Mouse (Mus musculus) liver, embryonic 11.5 days (tissue): ENCODE measurements around the gene Mipol1. TPM values are rescaled to one million over a fixed set of nuclear protein-coding genes. Genes with fewer than 3 reads are reported as not detected.
"Not testable (repeated sequence)": the region's sequence is repeated elsewhere in the genome, so short reads cannot be mapped to it uniquely, and the experiment has no call there.

Source experiments
- ATAC-seq: fragments of 200-750 bp; cut with Nextera tagmentation; replicated peaks from 2 replicates; pipeline ENCODE4 v1.8.0; 2017; ENCODE audit warnings: moderate number of reproducible peaks, mild to moderate bottlenecking, moderate TSS enrichment, moderate library complexity; ENCODE audit not compliant: low FRiP score
- DNase-seq: peaks from one replicate; pipeline ENCODE4 v3.0.0-alpha.2; 2017; ENCODE audit warnings: low spot score
- H3K27ac ChIP-seq: fragments of 300-500 bp; sonication (generic); 2 replicates; pipeline ENCODE4 v1.5.1; 2014; ENCODE audit warnings: mild to moderate bottlenecking, low read depth, low read length, control low read depth
- H3K27me3 ChIP-seq: fragments of 300-500 bp; sonication (generic); replicated peaks from 2 replicates; pipeline ENCODE4 v1.6.1; 2014; ENCODE audit warnings: low read length, mixed read lengths; ENCODE audit not compliant: control insufficient read depth, insufficient read depth
- H3K36me3 ChIP-seq: fragments of 300-500 bp; sonication (generic); 2 replicates; pipeline ENCODE4 v1.6.1; 2014; ENCODE audit warnings: mild to moderate bottlenecking, low read length, moderate library complexity, mixed read lengths; ENCODE audit not compliant: control insufficient read depth, insufficient read depth
- H3K4me1 ChIP-seq: fragments of 300-500 bp; sonication (generic); replicated peaks from 2 replicates; pipeline ENCODE4 v1.6.1; 2014; ENCODE audit warnings: low read length, mixed read lengths; ENCODE audit not compliant: control insufficient read depth, insufficient read depth
- H3K4me2 ChIP-seq: fragments of 300-500 bp; sonication (generic); 2 replicates; pipeline ENCODE4 v1.6.1; 2014; ENCODE audit warnings: mild to moderate bottlenecking, control low read depth, moderate library complexity
- H3K4me3 ChIP-seq: fragments of 300-500 bp; sonication (generic); 2 replicates; pipeline ENCODE4 v1.5.1; 2014; ENCODE audit warnings: low read depth, low read length, control low read depth
- H3K9ac ChIP-seq: fragments of 300-500 bp; sonication (generic); 2 replicates; pipeline ENCODE4 v1.6.1; 2014; ENCODE audit warnings: low read depth, low read length, control low read depth
- H3K9me3 ChIP-seq: fragments of 300-500 bp; sonication (generic); 2 replicates; pipeline ENCODE4 v1.6.1; 2016; ENCODE audit warnings: low read length, inconsistent platforms, mixed read lengths; ENCODE audit not compliant: control insufficient read depth
- WGBS: fragments of 180-500 bp; shearing (Covaris S2); extraction: QIAGEN DNeasy Blood & Tissue Kit; methylation state at CpG from one replicate; pipeline ENCODE4 v1.1.7; 2014; 5-methylcytosine and 5-hydroxymethylcytosine counted together
- polyA plus RNA-seq: library from polyadenylated mRNA; unstranded; fragments of >200 nt; fragmentation: Nextera tagmentation; extraction: Ambion mirVana; gene quantifications from 2 replicates; pipeline ENCODE4 v1.2.1, GENCODE M21; 2014

Gene Mipol1
- polyA plus RNA-seq, 1 experiment from 2014 or later: 11.0 TPM

- no peak overlapping the region for H3K4me2 ChIP-seq
- DNase-seq: no peak
- no peaks in the 10 kb centered on the region for H3K27me3 ChIP-seq
- H3K36me3 ChIP-seq: no peaks in the 10 kb centered on the region
- H3K9me3 ChIP-seq: no peaks in the 10 kb centered on the region
- 95% methylated on average over 5 of the region's 5 CpGs for WGBS
- no peak for ATAC-seq
- no peak overlapping the region for H3K27ac ChIP-seq
- no peak overlapping the region for H3K9ac ChIP-seq
- no peaks in the 10 kb centered on the region for H3K4me1 ChIP-seq
- no peak overlapping the region for H3K4me3 ChIP-seq
Observed at GRCm38 (mm10) chr12:57424902-57425301, 194.7 kb downstream of the Mipol1 start.

- Histone ChIP-seq H3K4me3 (no peak overlapping the region), H3K4me2 (no peak overlapping the region), H3K9me3 (no peaks in the 10 kb centered on the region), H3K4me1 (no peaks in the 10 kb centered on the region), H3K27me3 (no peaks in the 10 kb centered on the region), H3K27ac (no peak overlapping the region), H3K36me3 (no peaks in the 10 kb centered on the region), H3K9ac (no peak overlapping the region)
- 82% methylated on average over 3 of the region's 3 CpGs for WGBS
- DNase-seq (no peak), ATAC-seq (no peak)
Observed at GRCm38 (mm10) chr12:57428243-57428642, 198.0 kb downstream of the Mipol1 start.

GRCm38 (mm10) chr12:57428767-57429166, 198.5 kb downstream of the Mipol1 start:
- DNase-seq (no peak), ATAC-seq (no peak)
- Histone ChIP-seq H3K9ac (no peak overlapping the region), H3K4me1 (no peaks in the 10 kb centered on the region), H3K27ac (no peak overlapping the region), H3K9me3 (no peaks in the 10 kb centered on the region), H3K4me2 (no peak overlapping the region), H3K36me3 (no peaks in the 10 kb centered on the region), H3K4me3 (no peak overlapping the region), H3K27me3 (no peaks in the 10 kb centered on the region)
- WGBS: 83% methylated on average over 2 of the region's 2 CpGs

GRCm38 (mm10) chr12:57436939-57437659, 206.9 kb downstream of the Mipol1 start:
- not testable (repeated sequence) for ATAC-seq, H3K9ac ChIP-seq, DNase-seq, H3K4me2 ChIP-seq, H3K27me3 ChIP-seq, H3K9me3 ChIP-seq, H3K36me3 ChIP-seq, H3K27ac ChIP-seq, H3K4me3 ChIP-seq, H3K4me1 ChIP-seq
- 78% methylated on average over 8 of the region's 8 CpGs for WGBS

- H3K4me1 ChIP-seq: no peaks in the 10 kb centered on the region
- H3K4me3 ChIP-seq: no peak overlapping the region
- no peaks in the 10 kb centered on the region for H3K9me3 ChIP-seq
- H3K36me3 ChIP-seq: no peaks in the 10 kb centered on the region
- H3K4me2 ChIP-seq: no peak overlapping the region
- no peaks in the 10 kb centered on the region for H3K27me3 ChIP-seq
- WGBS: 67% methylated on average over 10 of the region's 10 CpGs
- no peak overlapping the region for H3K9ac ChIP-seq
- peak; percentile 36 for ATAC-seq
- no peak overlapping the region for H3K27ac ChIP-seq
- DNase-seq: no peak
Observed at GRCm38 (mm10) chr12:57444281-57444903, 214.2 kb downstream of the Mipol1 start.

- Histone ChIP-seq H3K4me3 (no peak overlapping the region), H3K36me3 (no peaks in the 10 kb centered on the region), H3K27me3 (no peaks in the 10 kb centered on the region), H3K4me1 (no peaks in the 10 kb centered on the region), H3K27ac (no peak overlapping the region), H3K9me3 (no peaks in the 10 kb centered on the region), H3K4me2 (no peak overlapping the region), H3K9ac (no peak overlapping the region)
- DNase-seq (no peak), ATAC-seq (no peak)
- WGBS: 69% methylated on average over 3 of the region's 3 CpGs
Observed at GRCm38 (mm10) chr12:57447331-57447730, 217.1 kb downstream of the Mipol1 start.

- ATAC-seq: no peak
Observed at GRCm38 (mm10) chr12:57449299-57449698, 219.1 kb downstream of the Mipol1 start.

GRCm38 (mm10) chr12:57450017-57450583, 219.9 kb downstream of the Mipol1 start:
- Histone ChIP-seq H3K9me3 (no peaks in the 10 kb centered on the region), H3K4me2 (no peak overlapping the region), H3K9ac (no peak overlapping the region), H3K27ac (no peak overlapping the region), H3K4me3 (no peak overlapping the region), H3K27me3 (no peaks in the 10 kb centered on the region), H3K4me1 (no peaks in the 10 kb centered on the region), H3K36me3 (no peaks in the 10 kb centered on the region)
- ATAC-seq (0 out of 2 replicates have a peak, but pooled peaks have one; percentile 23), DNase-seq (no peak)
- WGBS: 84% methylated on average over 5 of the region's 5 CpGs

More at GRCm38 (mm10) chr12:57449299-57449698, 219.1 kb downstream of the Mipol1 start:
- DNase-seq: no peak
- Histone ChIP-seq H3K4me2 (no peak overlapping the region), H3K36me3 (no peaks in the 10 kb centered on the region), H3K9ac (no peak overlapping the region), H3K27ac (no peak overlapping the region), H3K4me1 (no peaks in the 10 kb centered on the region), H3K27me3 (no peaks in the 10 kb centered on the region), H3K4me3 (no peak overlapping the region), H3K9me3 (no peaks in the 10 kb centered on the region)
- WGBS: 67% methylated on average over 1 of the region's 1 CpGs
